Mouse (Mus musculus): Measurements from ENCODE around the gene Sema5a. TPM values are rescaled to one million over a fixed set of nuclear protein-coding genes. Genes with fewer than 3 reads are reported as not detected.

Sema5a gene
- polyA plus RNA-seq, 1 experiment, result 0.60 TPM

DNA sequence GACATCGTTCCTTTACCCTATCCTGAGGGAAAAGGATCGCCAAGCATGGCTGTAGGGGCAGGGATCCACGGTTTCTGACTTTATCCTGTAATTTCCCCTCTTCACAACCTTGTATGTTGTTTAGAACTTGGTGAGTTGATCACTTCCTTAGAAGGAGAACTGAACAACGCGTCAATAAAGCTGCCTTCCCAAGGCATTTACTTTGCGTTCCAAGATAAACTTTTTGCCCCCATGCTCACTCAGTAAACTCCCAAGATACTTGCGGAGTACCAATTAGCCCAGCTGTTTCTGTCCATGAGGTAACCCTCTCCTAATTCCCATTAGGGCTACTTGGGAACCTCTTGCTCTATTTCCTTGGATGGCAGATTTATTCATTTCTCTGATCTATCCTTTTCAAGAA is 786 bp upstream of the Sema5a start:
- H3K27ac ChIP-seq (ENCODE audit: control insufficient read depth, insufficient read depth, low read depth, low read length, poor library complexity), result no peak overlapping the region
- H3K4me3 ChIP-seq (replicated peaks; ENCODE audit: control insufficient read depth, low read depth, low read length), result no peak overlapping the region
- no peaks in the 10 kb centered on the region for H3K4me1 ChIP-seq (ENCODE audit: control insufficient read depth, insufficient read depth, low read length)
- WGBS, result 57% methylated on average over 7 of the region's 7 CpGs
- TF ChIP-seq CTCF (IDR thresholded peaks at IDR 0.05; ENCODE audit: control insufficient read depth, insufficient read depth, low read length) (no peak), POLR2A (IDR thresholded peaks at IDR 0.05; ENCODE audit: borderline replicate concordance, control insufficient read depth, low read depth, low read length) (no peak)

DNA sequence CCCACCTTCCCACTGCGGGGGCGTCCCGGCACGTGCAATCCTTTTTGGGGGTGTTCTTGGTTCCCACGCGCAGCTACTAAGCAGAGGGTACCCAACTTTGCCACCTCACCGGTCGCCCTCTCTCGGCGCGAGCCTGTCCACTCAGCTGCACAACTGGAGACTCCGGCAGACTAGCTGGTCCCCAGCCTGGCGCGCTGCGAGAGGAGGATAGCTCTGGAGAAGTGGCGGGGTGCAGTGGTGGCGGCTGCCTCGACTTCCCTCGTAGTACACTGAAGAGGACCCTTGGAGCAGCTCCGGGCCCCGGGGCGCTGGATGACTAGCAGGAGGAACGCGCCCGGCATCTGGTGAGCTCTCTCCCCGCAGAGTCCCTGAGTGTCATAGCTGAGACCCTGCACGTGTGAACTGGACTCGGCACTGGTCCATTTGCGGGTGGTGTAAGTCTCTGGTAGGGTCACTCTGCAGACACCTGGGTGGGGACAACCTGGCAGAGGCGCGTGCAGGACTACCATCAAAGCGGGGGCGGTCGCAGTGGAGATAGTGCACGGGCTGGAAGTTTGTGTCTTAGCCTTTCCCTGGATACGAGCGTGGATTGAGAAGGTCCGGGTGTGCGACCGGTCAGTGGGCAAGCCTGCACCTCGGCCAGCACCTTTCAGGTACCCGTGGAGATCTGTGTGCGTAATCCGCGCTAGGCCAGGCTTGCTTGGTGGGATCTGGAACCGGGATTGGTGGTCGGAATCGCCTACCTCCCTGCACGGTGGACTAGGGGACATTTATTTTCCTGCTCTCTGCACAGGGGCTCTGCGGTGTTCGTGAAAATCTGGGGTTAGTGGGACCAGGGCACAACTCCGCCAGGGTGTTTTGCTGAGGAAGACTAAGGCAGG is 586 bp downstream of the Sema5a start:
- Histone ChIP-seq H3K4me1 (ENCODE audit: control insufficient read depth, insufficient read depth, low read length) (no peaks in the 10 kb centered on the region), H3K27ac (ENCODE audit: control insufficient read depth, insufficient read depth, low read depth, low read length, poor library complexity) (no peak overlapping the region; the same call in 1 of the 2 replicates)
- WGBS, result 2% methylated on average over 52 of the region's 52 CpGs

DNA sequence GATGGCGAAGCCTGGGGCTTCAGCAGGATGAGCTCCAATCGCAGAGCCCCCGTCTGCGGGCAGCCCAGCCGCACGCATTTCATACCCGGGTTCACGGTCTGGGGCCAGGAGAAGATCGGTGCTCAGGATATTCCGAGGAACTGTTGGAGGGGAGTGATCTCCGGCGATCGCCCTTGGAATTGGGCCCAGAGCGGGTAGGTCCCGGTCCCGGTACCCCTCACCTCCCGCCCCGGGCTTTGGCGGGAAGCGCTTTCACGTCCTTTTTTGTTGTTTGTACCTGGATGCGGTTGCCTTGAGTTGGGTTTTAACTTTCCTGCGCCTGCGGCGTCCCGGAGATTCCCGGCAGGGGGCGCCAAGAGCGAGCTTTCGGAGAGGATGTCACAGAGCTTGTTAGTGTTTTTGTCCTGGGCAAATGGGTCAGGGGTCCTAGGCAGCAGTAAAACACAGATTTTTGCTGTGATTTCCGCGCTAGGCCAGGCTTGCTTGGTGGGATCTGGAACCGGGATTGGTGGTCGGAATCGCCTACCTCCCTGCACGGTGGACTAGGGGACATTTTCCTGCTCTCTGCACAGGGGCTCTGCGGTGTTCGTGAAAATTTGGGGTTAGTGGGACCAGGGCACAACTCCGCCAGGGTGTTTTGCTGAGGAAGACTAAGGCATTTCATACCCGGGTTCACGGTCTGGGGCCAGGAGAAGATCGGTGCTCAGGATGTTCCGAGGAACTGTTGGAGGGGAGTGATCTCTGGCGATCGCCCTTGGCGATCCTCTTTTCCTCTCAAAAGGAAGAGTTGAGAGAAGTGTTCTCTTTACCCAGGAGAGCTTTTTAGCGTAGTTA is 1.4 kb downstream of the Sema5a start:
- 3% methylated on average over 47 of the region's 47 CpGs for WGBS
- no peak overlapping the region for H3K4me3 ChIP-seq (replicated peaks; ENCODE audit: control insufficient read depth, low read depth, low read length)
- peak; percentile 23; the same call in 1 of the 2 replicates for TF ChIP-seq CTCF (IDR thresholded peaks at IDR 0.05; ENCODE audit: control insufficient read depth, insufficient read depth, low read length)
- no peak for TF ChIP-seq POLR2A (IDR thresholded peaks at IDR 0.05; ENCODE audit: borderline replicate concordance, control insufficient read depth, low read depth, low read length)
- H3K4me1 ChIP-seq (ENCODE audit: control insufficient read depth, insufficient read depth, low read length), result no peaks in the 10 kb centered on the region
- H3K27ac ChIP-seq (ENCODE audit: control insufficient read depth, insufficient read depth, low read depth, low read length, poor library complexity), result no peak overlapping the region

More for the DNA sequence above, 586 bp downstream of the Sema5a start:
- no peak overlapping the region for H3K4me3 ChIP-seq (replicated peaks; ENCODE audit: control insufficient read depth, low read depth, low read length)
- no peak for TF ChIP-seq POLR2A (IDR thresholded peaks at IDR 0.05; ENCODE audit: borderline replicate concordance, control insufficient read depth, low read depth, low read length)
- TF ChIP-seq CTCF (IDR thresholded peaks at IDR 0.05; ENCODE audit: control insufficient read depth, insufficient read depth, low read length), result no peak

DNA sequence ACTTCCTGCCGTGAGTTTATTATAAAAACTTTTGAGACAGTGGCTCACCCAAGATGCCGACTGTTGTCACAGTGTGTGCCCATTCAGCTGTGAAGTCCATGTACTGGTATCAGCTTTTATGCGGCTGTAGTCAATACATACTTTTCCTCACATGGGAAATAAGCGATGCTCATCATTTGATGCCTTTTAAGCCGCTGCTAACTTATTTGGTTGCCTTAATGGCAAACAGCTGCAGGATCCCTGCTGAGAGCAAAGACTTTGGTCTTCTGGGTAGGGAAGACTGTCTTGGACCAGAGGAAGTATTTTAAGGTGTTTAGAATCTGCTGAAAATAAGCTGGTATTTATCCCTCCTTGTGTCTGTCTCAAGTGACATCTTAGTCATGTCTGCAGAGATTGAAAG is 2.7 kb downstream of the Sema5a start:
- no peak overlapping the region for H3K27ac ChIP-seq (ENCODE audit: control insufficient read depth, insufficient read depth, low read depth, low read length, poor library complexity)
- H3K4me1 ChIP-seq (ENCODE audit: control insufficient read depth, insufficient read depth, low read length), result no peaks in the 10 kb centered on the region
- 66% methylated on average over 5 of the region's 5 CpGs for WGBS
- TF ChIP-seq POLR2A (IDR thresholded peaks at IDR 0.05; ENCODE audit: borderline replicate concordance, control insufficient read depth, low read depth, low read length) (no peak), CTCF (IDR thresholded peaks at IDR 0.05; ENCODE audit: control insufficient read depth, insufficient read depth, low read length) (no peak)
- H3K4me3 ChIP-seq (replicated peaks; ENCODE audit: control insufficient read depth, low read depth, low read length), result no peak overlapping the region

DNA sequence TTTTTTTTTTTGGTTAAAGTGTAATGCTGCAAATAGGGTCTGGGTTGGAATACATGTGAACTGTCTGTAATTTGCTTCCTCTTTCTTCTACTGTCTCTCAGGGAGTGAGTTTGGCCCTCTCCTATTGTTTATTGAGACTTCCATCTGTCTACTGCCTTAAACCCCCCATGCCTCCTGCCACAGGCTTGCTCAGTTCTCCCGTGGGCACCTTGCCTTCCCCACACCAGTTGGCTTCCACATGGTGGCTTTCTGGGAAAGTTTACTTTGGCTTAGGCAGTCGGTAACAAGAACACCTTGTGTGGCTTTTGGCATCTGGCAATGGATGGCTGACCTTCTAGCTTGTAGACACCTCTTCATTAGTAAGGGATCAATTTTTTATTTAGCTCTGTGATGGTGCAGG is 10.2 kb downstream of the Sema5a start:
- Histone ChIP-seq H3K27ac (ENCODE audit: control insufficient read depth, insufficient read depth, low read depth, low read length, poor library complexity) (no peak overlapping the region), H3K4me3 (replicated peaks; ENCODE audit: control insufficient read depth, low read depth, low read length) (no peak overlapping the region), H3K4me1 (ENCODE audit: control insufficient read depth, insufficient read depth, low read length) (no peaks in the 10 kb centered on the region)
- no peak for TF ChIP-seq CTCF (IDR thresholded peaks at IDR 0.05; ENCODE audit: control insufficient read depth, insufficient read depth, low read length)
- TF ChIP-seq POLR2A (IDR thresholded peaks at IDR 0.05; ENCODE audit: borderline replicate concordance, control insufficient read depth, low read depth, low read length), result no peak
- WGBS, result 66% methylated on average over 2 of the region's 2 CpGs

DNA sequence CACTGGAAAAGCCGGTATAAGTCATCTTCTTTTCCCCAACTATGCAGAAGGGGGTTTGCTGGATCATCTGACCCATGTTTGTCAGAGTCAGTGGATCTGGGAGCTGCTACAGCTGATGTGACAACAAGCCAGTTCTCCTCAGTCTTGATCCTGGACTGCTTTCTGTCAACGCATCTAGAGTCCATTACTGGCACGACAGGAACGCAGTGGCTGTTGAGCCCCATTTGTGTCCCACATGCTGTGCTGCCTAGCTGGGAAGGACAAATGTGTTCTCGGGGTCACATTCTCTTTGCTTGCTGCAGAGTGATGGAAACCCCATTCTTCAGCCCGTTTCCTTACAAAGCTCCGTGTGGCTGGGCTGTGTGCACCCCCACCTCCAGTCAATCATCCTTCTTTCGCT is 12.7 kb downstream of the Sema5a start:
- TF ChIP-seq POLR2A (IDR thresholded peaks at IDR 0.05; ENCODE audit: borderline replicate concordance, control insufficient read depth, low read depth, low read length) (no peak), CTCF (IDR thresholded peaks at IDR 0.05; ENCODE audit: control insufficient read depth, insufficient read depth, low read length) (no peak)
- Histone ChIP-seq H3K4me1 (ENCODE audit: control insufficient read depth, insufficient read depth, low read length) (no peaks in the 10 kb centered on the region), H3K27ac (ENCODE audit: control insufficient read depth, insufficient read depth, low read depth, low read length, poor library complexity) (no peak overlapping the region), H3K4me3 (replicated peaks; ENCODE audit: control insufficient read depth, low read depth, low read length) (no peak overlapping the region)
- 73% methylated on average over 8 of the region's 8 CpGs for WGBS

DNA sequence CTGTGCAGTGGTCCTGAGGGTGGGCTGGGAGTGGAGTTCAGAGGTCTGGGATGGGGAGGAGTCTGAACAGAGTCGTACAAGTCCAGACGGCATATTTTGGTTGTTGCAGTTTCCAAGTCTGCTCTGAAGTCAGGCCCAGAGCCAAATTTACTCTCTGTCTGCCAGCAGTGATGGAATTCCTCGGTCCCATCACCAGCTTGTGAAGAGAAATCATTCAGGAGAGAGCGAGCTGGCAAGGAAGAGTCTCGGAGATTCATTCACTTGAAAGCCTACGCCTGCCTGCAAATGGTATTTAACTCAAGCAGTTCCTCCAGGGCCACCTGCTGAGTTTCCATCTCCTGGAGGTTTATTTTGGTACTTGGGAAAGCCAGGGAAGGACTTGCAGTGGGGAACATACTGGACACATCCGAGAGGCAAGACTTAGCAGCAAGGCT is 13.3 kb downstream of the Sema5a start:
- no peak overlapping the region for H3K4me3 ChIP-seq (replicated peaks; ENCODE audit: control insufficient read depth, low read depth, low read length)
- no peak for TF ChIP-seq POLR2A (IDR thresholded peaks at IDR 0.05; ENCODE audit: borderline replicate concordance, control insufficient read depth, low read depth, low read length)
- TF ChIP-seq CTCF (IDR thresholded peaks at IDR 0.05; ENCODE audit: control insufficient read depth, insufficient read depth, low read length), result no peak
- no peaks in the 10 kb centered on the region for H3K4me1 ChIP-seq (ENCODE audit: control insufficient read depth, insufficient read depth, low read length)
- 79% methylated on average over 7 of the region's 7 CpGs for WGBS
- no peak overlapping the region for H3K27ac ChIP-seq (ENCODE audit: control insufficient read depth, insufficient read depth, low read depth, low read length, poor library complexity)
